8 mouse cellular contexts compared by ENCODE assay signal in genomic region chr4:139352832-139353231, GRCm38 (mm10). TPM values are rescaled to one million over a fixed set of nuclear protein-coding genes. Genes with fewer than 3 reads are reported as not detected.
A peak's percentile ranks its signal among the peaks of the same experiment; 100 is the strongest.
DNase-seq lines count a peak whose midpoint lies in the region; ATAC-seq lines count a peak whose summit lies in the region.

No protein-coding gene starts in this region.

- no peak for ATAC-seq in heart, embryonic 15.5 days (replicated peaks; ENCODE audit: insufficient number of reproducible peaks, insufficient read depth, low FRiP score, low read depth)
- ATAC-seq in hindbrain, embryonic 11.5 days (ENCODE audit: low FRiP score), result peak; percentile 39; the same call in 1 of the 2 replicates
- no peak for ATAC-seq in inflammation-experienced regulatory T-cells, adult 6 months

- peak overlapping the region; percentile 88 for H3K4me2 ChIP-seq in heart, embryonic 15.5 days
- H3K4me2 ChIP-seq in hindbrain, embryonic 11.5 days (replicated peaks; ENCODE audit: low read depth, low read length), result peak overlapping the region; percentile 85

- H3K9me3 ChIP-seq in heart, embryonic 15.5 days (replicated peaks), result no peaks in the 10 kb centered on the region
- no peaks in the 10 kb centered on the region for H3K9me3 ChIP-seq in hindbrain, embryonic 11.5 days (ENCODE audit: control insufficient read depth, low read length)
- H3K9me3 ChIP-seq in midbrain, embryonic 10.5 days (replicated peaks), result no peaks in the 10 kb centered on the region

- H3K36me3 ChIP-seq in heart, embryonic 15.5 days, result peaks cover 49% of the 10 kb centered on the region
- H3K36me3 ChIP-seq in hindbrain, embryonic 11.5 days (ENCODE audit: control insufficient read depth, insufficient read depth, low read length), result peaks cover 9% of the 10 kb centered on the region; the same call in 1 of the 2 replicates
- peaks cover 63% of the 10 kb centered on the region for H3K36me3 ChIP-seq in midbrain, embryonic 10.5 days

- peak overlapping the region; percentile 89 for H3K9ac ChIP-seq in heart, embryonic 15.5 days
- peak overlapping the region; percentile 96 for H3K9ac ChIP-seq in hindbrain, embryonic 11.5 days (ENCODE audit: low read depth, low read length)

- H3K4me1 ChIP-seq in heart, embryonic 15.5 days (replicated peaks), result peaks cover 20% of the 10 kb centered on the region
- H3K4me1 ChIP-seq in hindbrain, embryonic 11.5 days (replicated peaks; ENCODE audit: control insufficient read depth, insufficient read depth, low read length), result peaks cover 6% of the 10 kb centered on the region
- peaks cover 33% of the 10 kb centered on the region for H3K4me1 ChIP-seq in midbrain, embryonic 10.5 days

- no peaks in the 10 kb centered on the region for H3K27me3 ChIP-seq in heart, embryonic 15.5 days
- no peaks in the 10 kb centered on the region for H3K27me3 ChIP-seq in hindbrain, embryonic 11.5 days (ENCODE audit: control insufficient read depth, insufficient read depth, low read length)
- no peaks in the 10 kb centered on the region for H3K27me3 ChIP-seq in midbrain, embryonic 10.5 days (ENCODE audit: low read depth, poor library complexity, severe bottlenecking)

- peak overlapping the region; percentile 74 for H3K4me3 ChIP-seq in heart, embryonic 15.5 days
- H3K4me3 ChIP-seq in hindbrain, embryonic 11.5 days (ENCODE audit: low read depth, low read length), result peak overlapping the region; percentile 65
- peak overlapping the region; percentile 78 for H3K4me3 ChIP-seq in midbrain, embryonic 10.5 days

- peak overlapping the region; percentile 97 for H3K27ac ChIP-seq in heart, embryonic 15.5 days
- peak overlapping the region; percentile 97; the same call in 1 of the 2 replicates for H3K27ac ChIP-seq in hindbrain, embryonic 11.5 days (ENCODE audit: low read depth, low read length)
- H3K27ac ChIP-seq in midbrain, embryonic 10.5 days (replicated peaks), result peak overlapping the region; percentile 99

- WGBS in heart, embryonic 15.5 days, result 1% methylated on average over 7 of the region's 7 CpGs
- under 1% methylated on average over 7 of the region's 7 CpGs for WGBS in hindbrain, embryonic 11.5 days
- under 1% methylated on average over 7 of the region's 7 CpGs for WGBS in midbrain, embryonic 10.5 days

- DNase-seq in heart, postnatal 4 days, result no peak
- peak; percentile 45 for DNase-seq in MN1 (ENCODE audit: low spot score)
- DNase-seq in hindbrain, embryonic 11.5 days (ENCODE audit: low spot score), result no peak
- DNase-seq in midbrain, embryonic 10.5 days (ENCODE audit: low spot score), result no peak
- DNase-seq in ovary, postnatal 10 days (ENCODE audit: low spot score), result no peak
- DNase-seq in left cerebral cortex, adult 9 months (ENCODE audit: low spot score in 2 of 2), result no peak

RNA-seq across cellular contexts. Expression of gene Ubr4, which starts 0.4 kb away (rescaled TPM):
- 49.1 and 65.6 TPM in 2 replicates for polyA plus RNA-seq in heart, embryonic 15.5 days (2015; fragmentation: Nextera tagmentation; extraction: Ambion mirVana)
- total RNA-seq in heart, postnatal 4 days (2021), result 100 to 1,000 TPM; 124 to 126 TPM
- polyA plus RNA-seq in hindbrain, embryonic 11.5 days (2014; fragmentation: Nextera tagmentation; extraction: Ambion mirVana), result 76.5 and 82.5 TPM in 2 replicates
- polyA plus RNA-seq in midbrain, embryonic 10.5 days (2016; fragmentation: Nextera tagmentation; extraction: Ambion mirVana), result 51.8 and 54.8 TPM in 2 replicates
- 10 to 100 TPM; 32.1 to 69.4 (median 56.7) TPM for polyA plus RNA-seq in inflammation-experienced regulatory T-cells, adult 6 months (2017; shearing (Covaris generic))

RNA-seq across cellular contexts. Expression of gene Emc1, which starts 0.4 kb away (rescaled TPM):
- polyA plus RNA-seq in heart, embryonic 15.5 days (2015; fragmentation: Nextera tagmentation; extraction: Ambion mirVana), result 35.4 and 40.1 TPM in 2 replicates
- total RNA-seq in heart, postnatal 4 days (2021), result 10 to 100 TPM; 46.8 to 50.1 TPM
- polyA plus RNA-seq in hindbrain, embryonic 11.5 days (2014; fragmentation: Nextera tagmentation; extraction: Ambion mirVana), result 21.6 and 23.5 TPM in 2 replicates
- polyA plus RNA-seq in midbrain, embryonic 10.5 days (2016; fragmentation: Nextera tagmentation; extraction: Ambion mirVana), result 32.3 and 38.5 TPM in 2 replicates
- polyA plus RNA-seq in inflammation-experienced regulatory T-cells, adult 6 months (2017; shearing (Covaris generic)), result 10 to 100 TPM; 19.5 to 25.3 (median 24.8) TPM

RNA-seq across cellular contexts. Expression of gene Mrto4, which starts 0.5 kb away (rescaled TPM):
- 59.4 and 78.8 TPM in 2 replicates for polyA plus RNA-seq in heart, embryonic 15.5 days (2015; fragmentation: Nextera tagmentation; extraction: Ambion mirVana)
- total RNA-seq in heart, postnatal 4 days (2021), result 10 to 100 TPM; 46.5 to 47.7 TPM
- polyA plus RNA-seq in hindbrain, embryonic 11.5 days (2014; fragmentation: Nextera tagmentation; extraction: Ambion mirVana), result 120 and 123 TPM in 2 replicates
- 144 and 166 TPM in 2 replicates for polyA plus RNA-seq in midbrain, embryonic 10.5 days (2016; fragmentation: Nextera tagmentation; extraction: Ambion mirVana)
- polyA plus RNA-seq in inflammation-experienced regulatory T-cells, adult 6 months (2017; shearing (Covaris generic)), result 10 to 100 TPM; 34.9 to 56.1 (median 49.1) TPM

RNA-seq across cellular contexts. Expression of gene Akr7a5, which starts 42.3 kb away (rescaled TPM):
- 58.1 and 76.7 TPM in 2 replicates for polyA plus RNA-seq in heart, embryonic 15.5 days (2015; fragmentation: Nextera tagmentation; extraction: Ambion mirVana)
- total RNA-seq in heart, postnatal 4 days (2021), result 10 to 100 TPM; 28.4 to 32.9 TPM
- polyA plus RNA-seq in hindbrain, embryonic 11.5 days (2014; fragmentation: Nextera tagmentation; extraction: Ambion mirVana), result 64.7 and 74.0 TPM in 2 replicates
- polyA plus RNA-seq in midbrain, embryonic 10.5 days (2016; fragmentation: Nextera tagmentation; extraction: Ambion mirVana), result 99.7 and 103 TPM in 2 replicates
- 1 to 10 TPM; 5.4 to 7.7 (median 6.8) TPM for polyA plus RNA-seq in inflammation-experienced regulatory T-cells, adult 6 months (2017; shearing (Covaris generic))

RNA-seq across cellular contexts. Expression of gene Pqlc2, which starts 42.3 kb away (rescaled TPM):
- 6.8 and 9.6 TPM in 2 replicates for polyA plus RNA-seq in heart, embryonic 15.5 days (2015; fragmentation: Nextera tagmentation; extraction: Ambion mirVana)
- total RNA-seq in heart, postnatal 4 days (2021), result 1 to 10 TPM; 3.9 TPM
- 11.8 and 13.8 TPM in 2 replicates for polyA plus RNA-seq in hindbrain, embryonic 11.5 days (2014; fragmentation: Nextera tagmentation; extraction: Ambion mirVana)
- polyA plus RNA-seq in midbrain, embryonic 10.5 days (2016; fragmentation: Nextera tagmentation; extraction: Ambion mirVana), result 15.9 and 16.1 TPM in 2 replicates
- 10 to 100 TPM in 1 of 3 experiments, 1 to 10 TPM in 2; 7.6 to 10.0 (median 9.7) TPM for polyA plus RNA-seq in inflammation-experienced regulatory T-cells, adult 6 months (2017; shearing (Covaris generic))
